ENCODE assay signal across 13 mouse cellular contexts in the genomic region with DNA sequence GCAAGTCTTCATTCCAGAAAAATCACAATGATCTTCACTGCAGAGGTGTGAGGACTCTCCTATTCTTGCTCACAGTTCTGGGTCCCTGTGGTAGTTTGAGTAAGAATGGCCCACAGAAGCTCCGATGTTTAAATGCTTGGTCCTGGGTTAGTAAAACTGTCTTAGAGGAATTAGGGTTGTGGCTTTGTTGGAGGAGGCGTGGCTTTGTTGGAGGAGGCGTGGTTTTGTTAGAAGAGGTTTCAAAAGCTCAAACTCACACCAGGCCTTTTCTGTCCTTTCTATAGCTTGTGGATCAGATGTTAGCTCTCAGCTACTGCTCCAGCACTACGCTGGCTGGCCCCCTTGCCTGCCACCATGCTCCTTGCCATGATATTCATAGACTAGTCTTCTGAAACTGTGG. TPM values are rescaled to one million over a fixed set of nuclear protein-coding genes. Genes with fewer than 3 reads are reported as not detected.
DNase-seq lines count a peak whose midpoint lies in the region; ATAC-seq and TF ChIP-seq lines count a peak whose summit lies in the region.
"Had no signal": no experiment of that assay in that cellular context is flagged by ENCODE, and none has a peak within 500 bp of the region (broad histone marks: within the 10 kb centered on the region; RNA-seq: fewer than 3 reads in every experiment).

No protein-coding gene starts in this region.

- H3K9ac ChIP-seq in limb, embryonic 13.5 days: no peak overlapping the region
- H3K9ac ChIP-seq in MEL (ENCODE audit: control insufficient read depth, low read depth, low read length, poor library complexity, severe bottlenecking): no peak overlapping the region
- no peak overlapping the region for H3K9ac ChIP-seq in liver, embryonic 15.5 days
- no peak overlapping the region for H3K9ac ChIP-seq in midbrain, postnatal 0 days (replicated peaks; ENCODE audit: low read length, poor library complexity, severe bottlenecking)
- H3K9ac ChIP-seq: embryonic facial prominence, embryonic 12.5 days; heart, embryonic 13.5 days had no signal

- no peaks in the 10 kb centered on the region for H3K36me3 ChIP-seq in limb, embryonic 13.5 days
- H3K36me3 ChIP-seq in limb, embryonic 10.5 days: no peaks in the 10 kb centered on the region
- H3K36me3 ChIP-seq in MEL (ENCODE audit: control insufficient read depth in 1 of 2, insufficient read depth in 2 of 2, low read length in 2 of 2): no peaks in the 10 kb centered on the region
- no peaks in the 10 kb centered on the region for H3K36me3 ChIP-seq in liver, embryonic 15.5 days (replicated peaks)
- no peaks in the 10 kb centered on the region for H3K36me3 ChIP-seq in midbrain, postnatal 0 days (ENCODE audit: insufficient read depth, low read length)
- H3K36me3 ChIP-seq: embryonic facial prominence, embryonic 12.5 days; heart, embryonic 13.5 days had no signal

- H3K4me2 ChIP-seq in limb, embryonic 13.5 days (replicated peaks): peak overlapping the region; percentile 2; the same call in 1 of the 2 replicates
- 0 out of 2 replicates have a peak overlapping the region, but pooled peaks have one; percentile 8 for H3K4me2 ChIP-seq in liver, embryonic 15.5 days
- H3K4me2 ChIP-seq in midbrain, postnatal 0 days (ENCODE audit: low read depth, low read length, poor library complexity, severe bottlenecking): no peak overlapping the region
- H3K4me2 ChIP-seq: embryonic facial prominence, embryonic 12.5 days; heart, embryonic 13.5 days had no signal

- no peaks in the 10 kb centered on the region for H3K79me2 ChIP-seq in MEL (ENCODE audit: control insufficient read depth, insufficient read depth, low read length, poor library complexity)

- TF ChIP-seq RAD21 in MEL (IDR thresholded peaks at IDR 0.05; ENCODE audit: low read depth, low read length): no peak

- DNase-seq in limb, embryonic 10.5 days (ENCODE audit: low spot score): no peak
- peak; percentile 49 to 61 for DNase-seq in B cell, adult 2 months
- DNase-seq in MEL (ENCODE audit: low read depth, low spot score): peak; percentile 25
- DNase-seq in midbrain, postnatal 0 days (ENCODE audit: low spot score): no peak
- DNase-seq in cerebellum, postnatal 36 days: no peak
- DNase-seq: adrenal gland, postnatal 10 days had no signal

- H3K4me3 ChIP-seq in limb, embryonic 13.5 days: no peak overlapping the region
- H3K4me3 ChIP-seq in limb, embryonic 10.5 days: no peak overlapping the region
- H3K4me3 ChIP-seq in MEL (ENCODE audit: control insufficient read depth in 1 of 2, insufficient read depth in 1 of 2, low read depth in 2 of 2, low read length in 2 of 2): no peak overlapping the region
- H3K4me3 ChIP-seq in liver, embryonic 15.5 days (replicated peaks): no peak overlapping the region
- no peak overlapping the region for H3K4me3 ChIP-seq in midbrain, postnatal 0 days (ENCODE audit: low read depth, low read length)
- H3K4me3 ChIP-seq: embryonic facial prominence, embryonic 12.5 days; heart, embryonic 13.5 days; left cerebral cortex, adult 2 months had no signal

- ATAC-seq in limb, embryonic 13.5 days (ENCODE audit: low FRiP score, low read depth): no peak
- ATAC-seq in liver, embryonic 15.5 days (ENCODE audit: insufficient read depth): no peak
- no peak for ATAC-seq in midbrain, postnatal 0 days (ENCODE audit: low FRiP score)
- no peak for ATAC-seq in inflammation-experienced regulatory T-cells, adult 6 months

- no peak for TF ChIP-seq EP300 in MEL (IDR thresholded peaks at IDR 0.05; ENCODE audit: low read depth in 1 of 2, low read length in 2 of 2)

- H3K9me3 ChIP-seq in limb, embryonic 13.5 days: no peaks in the 10 kb centered on the region
- H3K9me3 ChIP-seq in limb, embryonic 10.5 days (replicated peaks): no peaks in the 10 kb centered on the region
- no peaks in the 10 kb centered on the region for H3K9me3 ChIP-seq in MEL (replicated peaks; ENCODE audit: insufficient read depth, low read length)
- H3K9me3 ChIP-seq in liver, embryonic 15.5 days (replicated peaks): no peaks in the 10 kb centered on the region
- no peaks in the 10 kb centered on the region for H3K9me3 ChIP-seq in midbrain, postnatal 0 days (ENCODE audit: low read length)
- H3K9me3 ChIP-seq: embryonic facial prominence, embryonic 12.5 days; heart, embryonic 13.5 days had no signal

- WGBS in limb, embryonic 13.5 days: 44% methylated on average over 4 of the region's 4 CpGs
- WGBS in limb, embryonic 10.5 days: 49% methylated on average over 4 of the region's 4 CpGs
- 25% methylated on average over 4 of the region's 4 CpGs for WGBS in liver, embryonic 15.5 days (ENCODE audit: insufficient replicate concordance)
- 47% methylated on average over 4 of the region's 4 CpGs for WGBS in midbrain, postnatal 0 days

- no peaks in the 10 kb centered on the region for H3K27me3 ChIP-seq in limb, embryonic 13.5 days
- H3K27me3 ChIP-seq in limb, embryonic 10.5 days (ENCODE audit: low read depth, poor library complexity, severe bottlenecking): peaks cover 8% of the 10 kb centered on the region; the same call in 1 of the 2 replicates
- peaks cover 2% of the 10 kb centered on the region in 2 experiments; a peak in 1 of 4 replicates for H3K27me3 ChIP-seq in MEL (ENCODE audit: control insufficient read depth in 1 of 2, insufficient read depth in 2 of 2, low read length in 2 of 2)
- no peaks in the 10 kb centered on the region for H3K27me3 ChIP-seq in liver, embryonic 15.5 days
- H3K27me3 ChIP-seq in midbrain, postnatal 0 days (ENCODE audit: insufficient read depth, low read length): no peaks in the 10 kb centered on the region
- H3K27me3 ChIP-seq: embryonic facial prominence, embryonic 12.5 days had no signal

- peaks cover 14% of the 10 kb centered on the region; the same call in 1 of the 2 replicates for H3K4me1 ChIP-seq in limb, embryonic 13.5 days
- peaks cover 7% of the 10 kb centered on the region for H3K4me1 ChIP-seq in limb, embryonic 10.5 days
- no peaks in the 10 kb centered on the region for H3K4me1 ChIP-seq in MEL (ENCODE audit: control insufficient read depth in 1 of 2, insufficient read depth in 2 of 2, low read length in 2 of 2)
- no peaks in the 10 kb centered on the region for H3K4me1 ChIP-seq in liver, embryonic 15.5 days (replicated peaks)
- H3K4me1 ChIP-seq in midbrain, postnatal 0 days (ENCODE audit: insufficient read depth, low read length): no peaks in the 10 kb centered on the region

- TF ChIP-seq POLR2A in MEL (IDR thresholded peaks at IDR 0.05; ENCODE audit: control insufficient read depth in 1 of 2, insufficient read depth in 1 of 2, low read depth in 1 of 2, low read length in 2 of 2, poor library complexity in 1 of 2): no peak

- no peak overlapping the region for H3K27ac ChIP-seq in limb, embryonic 13.5 days
- H3K27ac ChIP-seq in limb, embryonic 10.5 days: no peak overlapping the region
- no peak overlapping the region for H3K27ac ChIP-seq in MEL (ENCODE audit: control insufficient read depth, low read depth, low read length)
- no peak overlapping the region for H3K27ac ChIP-seq in liver, embryonic 15.5 days (replicated peaks)
- no peak overlapping the region for H3K27ac ChIP-seq in midbrain, postnatal 0 days (ENCODE audit: low read depth, low read length)
- H3K27ac ChIP-seq: embryonic facial prominence, embryonic 12.5 days; heart, embryonic 13.5 days; hindbrain, postnatal 0 days; left cerebral cortex, adult 2 months had no signal

- TF ChIP-seq CTCF in MEL (IDR thresholded peaks at IDR 0.05 in 2 of 3, conservative IDR thresholded peaks at IDR 0.05 in 1 of 3; ENCODE audit: control insufficient read depth in 1 of 3, insufficient read depth in 1 of 3, low read depth in 2 of 3, low read length in 3 of 3, poor library complexity in 1 of 3, severe bottlenecking in 1 of 3): no peak
- TF ChIP-seq CTCF in midbrain, postnatal 0 days (IDR thresholded peaks at IDR 0.05): no peak

TF ChIP-seq in MEL, 35 proteins besides CTCF, POLR2A, EP300 and RAD21:
- TF ChIP-seq TBP (IDR thresholded peaks at IDR 0.05; ENCODE audit: low read depth, low read length) (no peak), TCF12 (IDR thresholded peaks at IDR 0.05; ENCODE audit: low read depth, low read length) (no peak), E2F4 (IDR thresholded peaks at IDR 0.05; ENCODE audit: borderline replicate concordance, low read depth, low read length) (no peak), MXI1 (IDR thresholded peaks at IDR 0.05; ENCODE audit: low read depth, low read length) (no peak), ZNF384 (IDR thresholded peaks at IDR 0.05; ENCODE audit: low read depth, low read length) (no peak), MYB (IDR thresholded peaks at IDR 0.05; ENCODE audit: low read depth, low read length) (no peak)

RNA-seq across cellular contexts. Expression of a gene that starts 27.6 kb away (rescaled TPM):
- 2.8 and 4.6 TPM in 2 replicates for polyA plus RNA-seq in limb, embryonic 13.5 days (2015; fragmentation: Nextera tagmentation; extraction: Ambion mirVana)
- 0.39 and 0.60 TPM in 2 replicates for polyA plus RNA-seq in limb, embryonic 10.5 days (2016; fragmentation: Nextera tagmentation; extraction: Ambion mirVana)
- total RNA-seq in MEL (2012; rRNA removed): not detected in 2 replicates
- not detected for polyA plus RNA-seq in MEL (2012; ENCODE audit: insufficient read depth in 1 of 2, insufficient read length in 2 of 2, low read depth in 1 of 2, low replicate concordance in 2 of 2, missing spikeins in 1 of 2)
- 0.06 and 0.10 TPM in 2 replicates for polyA plus RNA-seq in liver, embryonic 15.5 days (2015; fragmentation: Nextera tagmentation; extraction: Ambion mirVana)
- 86.7 and 93.5 TPM in 2 replicates for total RNA-seq in midbrain, postnatal 0 days (2014; rRNA removed)
- 17.8 and 18.1 TPM in 2 replicates for polyA plus RNA-seq in midbrain, postnatal 0 days (2015; fragmentation: Nextera tagmentation; extraction: Ambion mirVana)
- not detected for polyA plus RNA-seq in inflammation-experienced regulatory T-cells, adult 6 months (2017; shearing (Covaris generic))

RNA-seq across cellular contexts. Expression of a gene that starts 57.8 kb away (rescaled TPM):
- 139 and 144 TPM in 2 replicates for polyA plus RNA-seq in limb, embryonic 13.5 days (2015; fragmentation: Nextera tagmentation; extraction: Ambion mirVana)
- polyA plus RNA-seq in limb, embryonic 10.5 days (2016; fragmentation: Nextera tagmentation; extraction: Ambion mirVana): 267 and 278 TPM in 2 replicates
- 136 and 142 TPM in 2 replicates for total RNA-seq in MEL (2012; rRNA removed)
- 100 to 1,000 TPM; 140 to 188 TPM for polyA plus RNA-seq in MEL (2012; ENCODE audit: insufficient read depth in 1 of 2, insufficient read length in 2 of 2, low read depth in 1 of 2, low replicate concordance in 2 of 2, missing spikeins in 1 of 2)
- 54.5 and 62.7 TPM in 2 replicates for polyA plus RNA-seq in liver, embryonic 15.5 days (2015; fragmentation: Nextera tagmentation; extraction: Ambion mirVana)
- total RNA-seq in midbrain, postnatal 0 days (2014; rRNA removed): 65.9 and 66.3 TPM in 2 replicates
- 43.0 and 43.2 TPM in 2 replicates for polyA plus RNA-seq in midbrain, postnatal 0 days (2015; fragmentation: Nextera tagmentation; extraction: Ambion mirVana)
- 10 to 100 TPM; 39.8 to 48.1 (median 42.4) TPM for polyA plus RNA-seq in inflammation-experienced regulatory T-cells, adult 6 months (2017; shearing (Covaris generic))

Comparison
In these comparisons a context has a peak if more than half of its experiments do, and no peak if none do; other contexts are left out.
1. DNase-seq: peak in B cell, adult 2 months (2 of 2) and MEL (single experiment); none in limb, embryonic 10.5 days (single experiment), midbrain, postnatal 0 days (single experiment) and cerebellum, postnatal 36 days (0 of 2).